Mouse (Mus musculus): ENCODE results near the gene RPS10-NUDT3. TPM values are rescaled to one million over a fixed set of nuclear protein-coding genes. Genes with fewer than 3 reads are reported as not detected.
"Not testable (repeated sequence)": the region's sequence is repeated elsewhere in the genome, so short reads cannot be mapped to it uniquely, and the experiment has no call there.

The RPS10-NUDT3 gene
- polyA plus RNA-seq, 1 experiment from 2014 or later, result not detected

GRCm38 (mm10) chr17:27655089-27656010 lies 20.3 kb upstream of the RPS10-NUDT3 start, which contains the start of gene Pacsin1:
Gene Pacsin1, plus strand, starts transcription at chr17:27655509.
- H3K9ac ChIP-seq, result peak within 1 kb of the TSS; percentile 66
- H3K27ac ChIP-seq, result no peak within 1 kb of the TSS
- peaks cover 18% of the 10 kb centered on the region for H3K4me1 ChIP-seq
- peak within 1 kb of the TSS; percentile 55 for H3K4me3 ChIP-seq (replicated peaks)
- peak; percentile 79 for ATAC-seq (ENCODE audit: low FRiP score)
- H3K4me2 ChIP-seq, result peak within 1 kb of the TSS; percentile 94
- WGBS, result 1% methylated on average over 64 of the region's 65 CpGs
- peaks cover 46% of the 10 kb centered on the region for H3K27me3 ChIP-seq
- H3K36me3 ChIP-seq (replicated peaks), result no peaks in the 10 kb centered on the region
- H3K9me3 ChIP-seq, result no peaks in the 10 kb centered on the region

- Histone ChIP-seq H3K4me3 (replicated peaks) (no peak overlapping the region), H3K9ac (no peak overlapping the region), H3K36me3 (replicated peaks) (no peaks in the 10 kb centered on the region), H3K27ac (no peak overlapping the region), H3K27me3 (peaks cover 46% of the 10 kb centered on the region), H3K4me2 (no peak overlapping the region), H3K9me3 (no peaks in the 10 kb centered on the region), H3K4me1 (peaks cover 18% of the 10 kb centered on the region)
- 83% methylated on average over 10 of the region's 10 CpGs for WGBS
- ATAC-seq (ENCODE audit: low FRiP score), result no peak
Measured at GRCm38 (mm10) chr17:27653253-27653959, 18.4 kb upstream of the RPS10-NUDT3 start.

- H3K36me3 ChIP-seq (replicated peaks), result no peaks in the 10 kb centered on the region
- WGBS, result 86% methylated on average over 23 of the region's 23 CpGs
Measured at GRCm38 (mm10) chr17:27652046-27652790, 17.2 kb upstream of the RPS10-NUDT3 start.

GRCm38 (mm10) chr17:27650586-27650985 lies 15.6 kb upstream of the RPS10-NUDT3 start:
- Histone ChIP-seq H3K4me2 (no peak overlapping the region), H3K4me3 (replicated peaks) (no peak overlapping the region), H3K9ac (no peak overlapping the region), H3K9me3 (no peaks in the 10 kb centered on the region), H3K4me1 (peaks cover 8% of the 10 kb centered on the region), H3K27ac (no peak overlapping the region), H3K36me3 (replicated peaks) (no peaks in the 10 kb centered on the region), H3K27me3 (peaks cover 28% of the 10 kb centered on the region)
- 81% methylated on average over 13 of the region's 13 CpGs for WGBS
- ATAC-seq (ENCODE audit: low FRiP score), result no peak

More at GRCm38 (mm10) chr17:27652046-27652790, 17.2 kb upstream of the RPS10-NUDT3 start:
- Histone ChIP-seq H3K4me2 (no peak overlapping the region), H3K9ac (no peak overlapping the region), H3K27me3 (peaks cover 44% of the 10 kb centered on the region), H3K4me3 (replicated peaks) (no peak overlapping the region), H3K27ac (no peak overlapping the region), H3K9me3 (no peaks in the 10 kb centered on the region), H3K4me1 (peaks cover 18% of the 10 kb centered on the region)
- no peak for ATAC-seq (ENCODE audit: low FRiP score)

GRCm38 (mm10) chr17:27650160-27650559 lies 15.1 kb upstream of the RPS10-NUDT3 start:
- 11% methylated on average over 12 of the region's 12 CpGs for WGBS
- Histone ChIP-seq H3K4me2 (no peak overlapping the region), H3K9me3 (no peaks in the 10 kb centered on the region), H3K9ac (no peak overlapping the region), H3K27me3 (peaks cover 23% of the 10 kb centered on the region), H3K4me1 (peaks cover 4% of the 10 kb centered on the region), H3K36me3 (replicated peaks) (no peaks in the 10 kb centered on the region), H3K27ac (no peak overlapping the region), H3K4me3 (replicated peaks) (no peak overlapping the region)
- ATAC-seq (ENCODE audit: low FRiP score), result no peak

- Histone ChIP-seq H3K9ac (no peak overlapping the region), H3K36me3 (replicated peaks) (no peaks in the 10 kb centered on the region), H3K4me1 (peaks cover 11% of the 10 kb centered on the region; the same call in 1 of the 2 replicates), H3K9me3 (no peaks in the 10 kb centered on the region), H3K27ac (no peak overlapping the region), H3K27me3 (0 out of 2 replicates have a peak, but pooled peaks cover 3% of the 10 kb centered on the region), H3K4me2 (no peak overlapping the region), H3K4me3 (replicated peaks) (no peak overlapping the region)
- no peak for ATAC-seq (ENCODE audit: low FRiP score)
- 67% methylated on average over 7 of the region's 7 CpGs for WGBS
Measured at GRCm38 (mm10) chr17:27645807-27646206, 10.8 kb upstream of the RPS10-NUDT3 start.

GRCm38 (mm10) chr17:27644572-27644971 lies 9.6 kb upstream of the RPS10-NUDT3 start:
- Histone ChIP-seq H3K4me2 (no peak overlapping the region), H3K4me3 (replicated peaks) (no peak overlapping the region), H3K4me1 (peaks cover 11% of the 10 kb centered on the region; the same call in 1 of the 2 replicates), H3K9ac (no peak overlapping the region), H3K9me3 (no peaks in the 10 kb centered on the region), H3K27ac (no peak overlapping the region), H3K27me3 (0 out of 2 replicates have a peak, but pooled peaks cover 3% of the 10 kb centered on the region), H3K36me3 (replicated peaks) (no peaks in the 10 kb centered on the region)
- 40% methylated on average over 2 of the region's 2 CpGs for WGBS
- no peak for ATAC-seq (ENCODE audit: low FRiP score)

GRCm38 (mm10) chr17:27643756-27644155 lies 8.7 kb upstream of the RPS10-NUDT3 start:
- peak overlapping the region; percentile 13; the same call in 1 of the 2 replicates for H3K27ac ChIP-seq
- H3K27me3 ChIP-seq, result 0 out of 2 replicates have a peak, but pooled peaks cover 3% of the 10 kb centered on the region
- H3K4me3 ChIP-seq (replicated peaks), result no peak overlapping the region
- no peaks in the 10 kb centered on the region for H3K36me3 ChIP-seq (replicated peaks)
- 83% methylated on average over 9 of the region's 9 CpGs for WGBS
- H3K9me3 ChIP-seq, result no peaks in the 10 kb centered on the region
- no peak overlapping the region for H3K4me2 ChIP-seq
- H3K4me1 ChIP-seq, result peaks cover 11% of the 10 kb centered on the region; the same call in 1 of the 2 replicates
- no peak overlapping the region for H3K9ac ChIP-seq
- ATAC-seq (ENCODE audit: low FRiP score), result no peak

- Histone ChIP-seq H3K27ac (peak overlapping the region; percentile 61), H3K9ac (no peak overlapping the region), H3K4me2 (no peak overlapping the region)
Measured at GRCm38 (mm10) chr17:27643101-27643500, 8.1 kb upstream of the RPS10-NUDT3 start.

GRCm38 (mm10) chr17:27642491-27643062 lies 7.6 kb upstream of the RPS10-NUDT3 start:
- H3K4me2 ChIP-seq, result no peak overlapping the region

More at GRCm38 (mm10) chr17:27643101-27643500, 8.1 kb upstream of the RPS10-NUDT3 start:
- no peaks in the 10 kb centered on the region for H3K36me3 ChIP-seq (replicated peaks)
- ATAC-seq (ENCODE audit: low FRiP score), result no peak
- no peak overlapping the region for H3K4me3 ChIP-seq (replicated peaks)
- no peaks in the 10 kb centered on the region for H3K9me3 ChIP-seq
- 0 out of 2 replicates have a peak, but pooled peaks cover 3% of the 10 kb centered on the region for H3K27me3 ChIP-seq
- peaks cover 11% of the 10 kb centered on the region; the same call in 1 of the 2 replicates for H3K4me1 ChIP-seq
- WGBS, result 65% methylated on average over 6 of the region's 6 CpGs

GRCm38 (mm10) chr17:27639851-27640250 lies 4.8 kb upstream of the RPS10-NUDT3 start:
- 88% methylated on average over 6 of the region's 6 CpGs for WGBS
- not testable (repeated sequence) for H3K27me3 ChIP-seq, H3K9ac ChIP-seq

More at GRCm38 (mm10) chr17:27642491-27643062, 7.6 kb upstream of the RPS10-NUDT3 start:
- Histone ChIP-seq H3K27me3 (0 out of 2 replicates have a peak, but pooled peaks cover 2% of the 10 kb centered on the region), H3K27ac (peak overlapping the region; percentile 61), H3K36me3 (replicated peaks) (no peaks in the 10 kb centered on the region), H3K9me3 (no peaks in the 10 kb centered on the region), H3K4me3 (replicated peaks) (no peak overlapping the region), H3K9ac (no peak overlapping the region), H3K4me1 (peaks cover 11% of the 10 kb centered on the region; the same call in 1 of the 2 replicates)
- ATAC-seq (ENCODE audit: low FRiP score), result peak; percentile 51; the same call in 1 of the 2 replicates
- 43% methylated on average over 12 of the region's 12 CpGs for WGBS

More at GRCm38 (mm10) chr17:27639851-27640250, 4.8 kb upstream of the RPS10-NUDT3 start:
- H3K36me3 ChIP-seq (replicated peaks); H3K9me3 ChIP-seq; H3K4me2 ChIP-seq; ATAC-seq (ENCODE audit: low FRiP score); H3K27ac ChIP-seq; H3K4me3 ChIP-seq (replicated peaks): not testable (repeated sequence)
- peaks cover 19% of the 10 kb centered on the region for H3K4me1 ChIP-seq

All from forebrain, embryonic 12.5 days (tissue).